11 mouse cellular contexts compared by ENCODE assay signal in the genomic region with DNA sequence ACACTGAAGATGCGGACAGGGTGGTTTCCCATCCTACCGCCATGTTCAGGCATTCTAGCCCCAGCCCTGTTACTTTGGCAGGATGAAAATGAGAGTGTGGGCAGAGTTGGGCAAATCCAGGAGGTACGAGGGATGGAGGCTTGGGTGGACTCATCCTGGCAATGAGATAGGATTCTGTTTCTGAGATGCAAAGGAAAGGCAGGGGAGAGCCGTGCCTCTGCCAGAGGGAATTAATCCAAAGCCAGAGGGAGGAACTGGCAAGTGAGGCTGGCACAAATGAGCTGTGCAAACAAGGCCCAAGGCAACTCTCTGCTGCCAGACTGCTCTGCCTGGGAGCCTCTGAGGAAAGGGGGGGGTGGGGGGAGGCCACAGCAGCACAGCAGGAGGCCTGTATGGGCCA.
A peak's percentile ranks its signal among the peaks of the same experiment; 100 is the strongest.
DNase-seq lines count a peak whose midpoint lies in the region; ATAC-seq and TF ChIP-seq lines count a peak whose summit lies in the region.
"Had no signal": no experiment of that assay in that cellular context is flagged by ENCODE, and none has a peak within 500 bp of the region (broad histone marks: within the 10 kb centered on the region; RNA-seq: fewer than 3 reads in every experiment).

No protein-coding gene starts in this region.

- H3K9me3 ChIP-seq in midbrain, postnatal 0 days (ENCODE audit: low read length): no peaks in the 10 kb centered on the region
- no peaks in the 10 kb centered on the region for H3K9me3 ChIP-seq in midbrain, embryonic 13.5 days

- no peaks in the 10 kb centered on the region for H3K36me3 ChIP-seq in midbrain, postnatal 0 days (ENCODE audit: insufficient read depth, low read length)
- H3K36me3 ChIP-seq in midbrain, embryonic 13.5 days: no peaks in the 10 kb centered on the region

- no peak overlapping the region for H3K4me3 ChIP-seq in midbrain, postnatal 0 days (ENCODE audit: low read depth, low read length)
- no peak overlapping the region for H3K4me3 ChIP-seq in midbrain, embryonic 13.5 days (replicated peaks)
- H3K4me3 ChIP-seq in left cerebral cortex, adult 2 months: no peak overlapping the region
- H3K4me3 ChIP-seq: heart, adult 2 months had no signal

- H3K4me2 ChIP-seq in midbrain, postnatal 0 days (ENCODE audit: low read depth, low read length, poor library complexity, severe bottlenecking): no peak overlapping the region
- H3K4me2 ChIP-seq in midbrain, embryonic 13.5 days (replicated peaks): no peak overlapping the region

- no peaks in the 10 kb centered on the region for H3K4me1 ChIP-seq in midbrain, postnatal 0 days (ENCODE audit: insufficient read depth, low read length)
- no peaks in the 10 kb centered on the region for H3K4me1 ChIP-seq in midbrain, embryonic 13.5 days (replicated peaks)

- no peaks in the 10 kb centered on the region for H3K27me3 ChIP-seq in midbrain, postnatal 0 days (ENCODE audit: insufficient read depth, low read length)
- no peaks in the 10 kb centered on the region for H3K27me3 ChIP-seq in midbrain, embryonic 13.5 days

- no peak overlapping the region for H3K27ac ChIP-seq in midbrain, postnatal 0 days (ENCODE audit: low read depth, low read length)
- H3K27ac ChIP-seq in midbrain, embryonic 13.5 days: no peak overlapping the region
- H3K27ac ChIP-seq in left cerebral cortex, adult 2 months: no peak overlapping the region; the same call in 1 of the 2 replicates
- H3K27ac ChIP-seq: heart, adult 2 months had no signal

- no peak for TF ChIP-seq CTCF in midbrain, postnatal 0 days (IDR thresholded peaks at IDR 0.05)
- no peak; the same call in 1 of the 2 replicates for TF ChIP-seq CTCF in left cerebral cortex, adult 2 months (IDR thresholded peaks at IDR 0.05)

- intact Hi-C loops in left cerebral cortex, adult 2 months (cut with DNase I): no loop called here
- intact Hi-C loops in heart, postnatal 25 days (cut with DNase I): no loop called here

- DNase-seq in midbrain, postnatal 0 days (ENCODE audit: low spot score): peak; percentile 29
- DNase-seq in frontal cortex, postnatal 10 days (ENCODE audit: low spot score in 2 of 2): peak; percentile 29 to 33
- peak; percentile 30 to 44 for DNase-seq in left cerebral cortex, adult 2 months (ENCODE audit: extremely low spot score in 1 of 2, low spot score in 2 of 2)
- DNase-seq in T-cell, adult 2 months (ENCODE audit: low spot score): no peak
- no peak for DNase-seq in ovary, postnatal 10 days (ENCODE audit: low spot score)
- DNase-seq in thymus, postnatal 14 days: no peak
- no peak for DNase-seq in heart, postnatal 25 days (ENCODE audit: low spot score)
- DNase-seq: retina, postnatal 1 day had no signal

- no peak overlapping the region for H3K9ac ChIP-seq in midbrain, postnatal 0 days (replicated peaks; ENCODE audit: low read length, poor library complexity, severe bottlenecking)
- no peak overlapping the region for H3K9ac ChIP-seq in midbrain, embryonic 13.5 days (replicated peaks)

- no peak for ATAC-seq in midbrain, postnatal 0 days (ENCODE audit: low FRiP score)
- no peak for ATAC-seq in midbrain, embryonic 13.5 days
- ATAC-seq: CD4-positive, CD25-positive, alpha-beta regulatory T cell, adult 4 months had no signal

- 76% methylated on average over 4 of the region's 4 CpGs for WGBS in midbrain, postnatal 0 days
- WGBS in midbrain, embryonic 13.5 days: 87% methylated on average over 4 of the region's 4 CpGs

Comparison
In these comparisons a context has a peak if more than half of its experiments do, and no peak if none do; other contexts are left out.
1. DNase-seq: peak in midbrain, postnatal 0 days (single experiment), frontal cortex, postnatal 10 days (2 of 2) and left cerebral cortex, adult 2 months (2 of 2); none in T-cell, adult 2 months (single experiment), ovary, postnatal 10 days (single experiment), thymus, postnatal 14 days (single experiment) and heart, postnatal 25 days (single experiment).